Mouse (Mus musculus) MEL (cell line): ENCODE data around the gene Six4.

ENCODE experiments used
- CTCF ChIP-seq, 3 experiments: IDR thresholded peaks in 2 of 3; conservative IDR thresholded peaks in 1 of 3; 2 replicates each; pipeline ENCODE4 v1.5.1; 2011 to 2012; ENCODE audit warnings: low read length in 3 of 3, low read depth in 2 of 3, mild to moderate bottlenecking in 2 of 3, improper control_type of control experiment in 1 of 3, inconsistent platforms in 1 of 3, mixed read lengths in 1 of 3, moderate library complexity in 1 of 3; ENCODE audit not compliant: control insufficient read depth in 1 of 3, insufficient read depth in 1 of 3, poor library complexity in 1 of 3, severe bottlenecking in 1 of 3
- EP300 ChIP-seq, 2 experiments: IDR thresholded peaks; 2 replicates each; pipeline ENCODE4 v1.6.1; 2011; ENCODE audit warnings: improper control_type of control experiment in 2 of 2, low read length in 2 of 2, low read depth in 1 of 2, mild to moderate bottlenecking in 1 of 2
- KAT2A ChIP-seq: conservative IDR thresholded peaks from 2 replicates; pipeline ENCODE4 v1.6.1; 2012; ENCODE audit warnings: low read depth, low read length, improper control_type of control experiment, inconsistent platforms
- MAX ChIP-seq: IDR thresholded peaks from 2 replicates; pipeline ENCODE4 v1.6.1; 2011; ENCODE audit warnings: low read length, improper control_type of control experiment
- POLR2A ChIP-seq, 2 experiments: IDR thresholded peaks; 2 replicates each; pipeline ENCODE4 v1.6.1; 2011 to 2012; ENCODE audit warnings: low read length in 2 of 2, mild to moderate bottlenecking in 2 of 2, control low read depth in 1 of 2, improper control_type of control experiment in 1 of 2, low read depth in 1 of 2, moderate library complexity in 1 of 2; ENCODE audit not compliant: control insufficient read depth in 1 of 2, insufficient read depth in 1 of 2, poor library complexity in 1 of 2
- TBP ChIP-seq: IDR thresholded peaks from 2 replicates; pipeline ENCODE4 v1.8.0; 2011; ENCODE audit warnings: low read depth, low read length, improper control_type of control experiment

GRCm38 (mm10) chr12:73113196-73113595, at the start of gene Six4:
- TF ChIP-seq POLR2A (IDR thresholded peaks at IDR 0.05; ENCODE audit: control insufficient read depth in 1 of 2, insufficient read depth in 1 of 2, low read depth in 1 of 2, low read length in 2 of 2, poor library complexity in 1 of 2), result no peak
- TF ChIP-seq TBP, result no peak
- TF ChIP-seq CTCF (IDR thresholded peaks at IDR 0.05 in 2 of 3, conservative IDR thresholded peaks at IDR 0.05 in 1 of 3; ENCODE audit: control insufficient read depth in 1 of 3, insufficient read depth in 1 of 3, low read depth in 2 of 3, low read length in 3 of 3, poor library complexity in 1 of 3, severe bottlenecking in 1 of 3), result no peak
- no peak for TF ChIP-seq MAX
- TF ChIP-seq KAT2A, result no peak
- no peak for TF ChIP-seq EP300 (IDR thresholded peaks at IDR 0.05; ENCODE audit: low read depth in 1 of 2, low read length in 2 of 2)
